Mouse (Mus musculus): ENCODE data around the gene Dlg4.

- TF ChIP-seq TAL1 (IDR thresholded peaks at IDR 0.05; ENCODE audit: low read length) (no peak), GATA1 (IDR thresholded peaks at IDR 0.05; ENCODE audit: low read length) (no peak)
Measured at GRCm38 (mm10) chr11:70012931-70013330, 3.8 kb upstream of the Dlg4 start.
